Mouse (Mus musculus): ENCODE measurements around the gene Dbi.

Gene Dbi

DNA sequence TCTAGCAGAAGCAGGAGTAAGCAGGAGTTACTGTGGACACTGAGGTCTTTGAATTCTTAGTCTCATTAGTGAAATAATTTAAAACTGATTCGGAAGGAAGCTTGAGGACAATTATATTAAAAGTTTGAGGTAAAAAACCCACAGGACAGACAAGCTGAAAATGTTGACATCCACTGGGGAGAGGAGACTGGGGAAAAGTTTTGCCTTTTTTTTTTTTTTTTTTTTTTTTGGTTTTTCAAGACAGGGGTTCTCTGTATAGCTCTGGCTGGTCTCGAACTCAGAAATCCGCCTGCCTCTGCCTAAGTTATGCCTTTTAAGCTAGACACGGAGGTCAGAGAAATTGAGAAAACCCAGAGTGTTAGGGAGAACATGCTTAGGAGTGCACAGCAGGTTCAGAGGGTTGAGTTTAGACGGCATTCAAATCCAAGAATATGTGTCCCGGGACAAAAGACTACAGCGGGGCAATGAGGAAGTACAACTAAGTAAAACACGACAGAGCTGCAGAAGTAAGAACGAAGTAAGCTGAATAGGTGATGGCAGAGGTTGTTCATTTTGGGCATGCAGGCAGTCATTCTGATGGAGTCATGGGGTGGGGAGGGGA is 1.2 kb upstream of the Dbi start:
- no peak for DNase-seq (ENCODE audit: low spot score in 2 of 2)

GRCm38 (mm10) chr1:120120141-120120968 is 523 bp downstream of the Dbi start:
- no peak for DNase-seq (ENCODE audit: low spot score in 2 of 2)

- DNase-seq (ENCODE audit: low spot score in 2 of 2), result no peak
Observed at GRCm38 (mm10) chr1:120119389-120119788, 1.5 kb downstream of the Dbi start.

DNA sequence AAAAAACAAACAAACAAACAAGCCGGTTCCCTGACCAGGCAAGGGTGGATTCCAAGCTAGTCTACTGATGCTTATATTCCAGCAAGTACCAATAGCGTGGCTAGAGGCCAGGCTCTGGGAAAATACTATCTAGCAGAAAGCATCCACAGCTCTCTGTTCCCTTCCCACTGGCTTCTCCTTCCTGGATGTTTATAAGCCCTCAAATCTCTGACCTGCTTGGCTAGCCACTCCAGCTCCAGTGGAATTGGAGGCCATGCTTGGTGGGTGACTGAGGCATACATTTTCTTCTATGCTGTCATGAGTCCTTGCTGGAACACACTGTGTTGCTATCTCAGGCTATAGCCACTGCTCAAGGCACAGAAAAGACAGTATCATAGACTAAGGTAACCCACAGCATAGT is 2.0 kb downstream of the Dbi start:
- DNase-seq (ENCODE audit: low spot score in 2 of 2), result no peak

DNA sequence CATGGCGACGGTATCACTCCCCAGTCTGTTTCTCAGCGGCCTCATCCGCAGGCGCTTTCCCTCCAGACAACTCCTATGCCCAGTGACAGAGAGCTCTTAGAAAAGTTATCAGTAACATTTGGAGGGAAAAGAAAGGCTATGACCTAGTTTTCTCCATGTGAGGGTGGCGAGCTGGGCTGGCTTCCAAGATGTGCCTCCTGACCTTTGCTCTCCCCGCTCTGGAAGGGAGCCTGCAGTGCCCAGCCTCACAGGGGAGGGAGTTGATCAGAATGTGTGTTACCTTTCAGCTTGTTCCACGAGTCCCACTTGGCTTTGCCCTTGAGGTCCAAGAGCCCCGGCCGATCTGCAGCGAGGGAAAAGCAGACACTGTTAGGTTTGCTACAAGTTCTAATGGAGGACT is 4.8 kb downstream of the Dbi start:
- DNase-seq (ENCODE audit: low spot score in 2 of 2), result no peak

DNA sequence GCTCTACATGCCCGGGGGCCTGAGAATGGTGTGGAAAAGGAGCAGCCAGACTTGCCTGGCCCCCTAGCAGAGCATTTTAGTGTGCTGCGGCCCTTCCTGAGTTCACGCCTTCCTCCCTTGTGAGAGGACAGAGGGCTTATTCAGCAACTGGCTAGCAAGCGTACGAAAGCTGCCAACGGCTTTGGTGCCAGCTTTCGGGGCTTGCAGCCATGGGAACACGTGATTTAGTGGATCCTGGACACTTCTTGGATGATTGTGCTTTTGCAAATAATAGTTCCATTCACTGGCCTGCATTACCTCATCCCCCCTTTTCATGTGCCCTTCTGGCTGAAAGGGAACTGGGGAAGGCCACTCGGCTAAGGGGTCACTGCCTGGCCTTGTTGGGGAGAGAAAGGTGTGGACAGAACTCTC is 5.2 kb downstream of the Dbi start:
- no peak for DNase-seq (ENCODE audit: low spot score in 2 of 2)

- DNase-seq (ENCODE audit: low spot score in 2 of 2), result no peak
Observed at GRCm38 (mm10) chr1:120112251-120113187, 8.4 kb downstream of the Dbi start.

DNA sequence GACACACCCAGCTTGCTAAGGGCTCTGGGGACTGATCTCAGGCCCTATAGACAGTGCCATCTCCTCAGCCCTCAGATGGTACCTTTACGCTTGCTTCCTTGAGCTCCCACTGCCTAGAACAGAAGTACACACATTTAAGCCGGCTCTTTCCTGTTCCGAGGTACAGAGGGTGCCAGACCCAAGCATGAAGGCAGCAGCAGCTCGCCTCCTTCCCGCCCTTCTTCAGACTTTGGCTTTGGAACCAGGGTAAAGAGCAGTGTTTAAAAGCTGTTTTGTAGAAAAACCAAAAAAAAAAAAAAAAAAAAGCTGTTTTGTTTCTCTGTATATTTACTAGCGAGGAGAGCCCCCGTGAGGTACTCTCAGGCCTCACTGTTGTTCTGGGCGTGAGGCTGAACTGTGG is 9.1 kb downstream of the Dbi start:
- DNase-seq (ENCODE audit: low spot score in 2 of 2), result no peak

GRCm38 (mm10) chr1:120109741-120110432 is 11.0 kb downstream of the Dbi start:
- no peak for DNase-seq (ENCODE audit: low spot score in 2 of 2)

DNA sequence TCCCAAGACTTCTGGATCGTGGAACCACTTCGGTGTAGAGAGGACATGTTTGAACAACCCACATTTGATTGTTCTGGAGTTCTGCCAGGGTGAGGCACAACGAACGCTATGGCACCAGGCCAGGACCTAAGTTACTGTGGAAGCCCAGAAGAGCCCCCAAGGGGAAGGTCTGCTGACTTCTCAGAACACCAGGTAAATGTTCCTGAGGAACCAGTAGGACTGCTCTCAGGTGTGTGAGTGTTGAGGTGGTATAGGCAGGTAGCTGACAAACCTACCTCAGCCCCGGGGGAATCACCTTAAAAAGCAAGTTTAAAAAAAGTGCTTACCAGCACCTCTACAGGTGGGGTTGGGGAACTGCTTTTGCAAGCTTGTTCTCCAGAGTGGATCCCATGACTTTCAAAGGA is 15.3 kb downstream of the Dbi start:
- DNase-seq (ENCODE audit: low spot score in 2 of 2), result no peak

DNA sequence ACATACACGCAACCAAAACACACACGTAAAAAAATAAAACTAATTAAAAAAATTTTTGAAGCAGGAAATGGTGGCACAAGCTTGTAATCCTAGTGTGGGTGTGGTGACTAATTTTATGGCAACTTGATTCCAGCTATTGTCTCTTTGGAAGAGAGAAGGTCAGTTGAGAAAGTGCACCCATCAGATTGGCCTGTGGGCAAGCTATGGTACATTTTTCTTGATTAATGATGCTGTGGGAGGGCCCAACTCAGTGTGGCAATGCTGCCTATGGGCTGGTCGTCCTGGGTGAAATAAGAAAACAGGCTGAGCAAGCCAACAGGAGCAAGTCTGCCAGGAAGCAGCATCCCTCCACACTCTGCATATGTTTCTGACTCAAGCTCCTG is 19.7 kb downstream of the Dbi start:
- no peak for DNase-seq (ENCODE audit: low spot score in 2 of 2)

GRCm38 (mm10) chr1:120100456-120101226 is 20.2 kb downstream of the Dbi start:
- DNase-seq (ENCODE audit: low spot score in 2 of 2), result no peak

- DNase-seq (ENCODE audit: low spot score in 2 of 2), result no peak
Observed at GRCm38 (mm10) chr1:120099483-120099882, 21.4 kb downstream of the Dbi start.

- DNase-seq (ENCODE audit: low spot score in 2 of 2), result peak in 1 of 2 experiments; percentile 38
Observed at GRCm38 (mm10) chr1:120098327-120098726, 22.6 kb downstream of the Dbi start.

DNA sequence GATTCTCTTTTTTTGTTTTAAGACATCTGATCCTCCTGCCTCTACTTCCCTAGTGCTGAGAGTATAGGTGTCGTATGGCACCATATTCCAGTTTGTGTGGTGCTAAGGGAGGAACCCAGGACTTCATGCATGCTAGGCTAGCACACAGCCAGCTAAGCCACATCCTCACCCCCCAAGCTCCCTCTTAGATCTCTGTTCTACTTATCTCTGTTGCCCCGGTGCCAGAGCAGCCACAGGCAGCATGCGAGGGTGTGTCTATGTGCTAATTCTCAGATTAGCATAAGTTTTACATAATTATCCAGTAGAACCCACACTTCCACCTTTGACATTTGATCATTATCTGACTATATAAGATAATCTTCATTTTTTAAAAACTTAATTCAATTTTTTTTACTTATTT is 26.0 kb downstream of the Dbi start:
- DNase-seq (ENCODE audit: low spot score in 2 of 2), result no peak

DNA sequence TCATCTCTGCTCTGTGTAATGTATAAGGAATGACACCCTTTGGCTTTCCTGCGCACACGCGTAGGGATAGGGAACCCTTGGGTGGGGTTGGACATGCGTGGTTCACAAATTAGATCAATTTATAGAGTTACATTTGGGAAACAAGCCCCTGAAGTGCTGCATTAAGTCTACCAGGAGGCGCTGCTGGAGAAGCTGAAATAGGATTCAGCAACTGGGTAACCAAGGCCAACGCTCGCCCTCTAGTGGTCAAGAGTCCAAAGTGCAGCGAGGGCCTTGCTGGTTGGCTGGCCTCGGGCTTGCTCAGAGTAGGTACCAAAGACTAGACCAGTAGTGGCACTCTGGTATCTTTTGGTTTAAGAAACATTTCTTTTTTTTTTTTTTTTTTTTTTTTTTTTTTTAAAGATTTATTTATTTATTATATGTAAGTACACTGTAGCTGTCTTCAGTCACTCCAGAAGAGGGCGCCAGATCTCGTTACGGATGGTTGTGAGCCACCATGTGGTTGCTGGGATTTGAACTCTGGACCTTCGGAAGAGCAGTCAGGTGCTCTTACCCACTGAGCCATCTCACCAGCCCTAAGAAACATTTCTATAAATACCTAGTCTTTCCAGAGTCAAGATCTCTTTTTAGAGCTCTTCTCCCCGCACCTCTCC is 27.3 kb downstream of the Dbi start:
- DNase-seq (ENCODE audit: low spot score in 2 of 2), result peak; percentile 47 to 75

DNA sequence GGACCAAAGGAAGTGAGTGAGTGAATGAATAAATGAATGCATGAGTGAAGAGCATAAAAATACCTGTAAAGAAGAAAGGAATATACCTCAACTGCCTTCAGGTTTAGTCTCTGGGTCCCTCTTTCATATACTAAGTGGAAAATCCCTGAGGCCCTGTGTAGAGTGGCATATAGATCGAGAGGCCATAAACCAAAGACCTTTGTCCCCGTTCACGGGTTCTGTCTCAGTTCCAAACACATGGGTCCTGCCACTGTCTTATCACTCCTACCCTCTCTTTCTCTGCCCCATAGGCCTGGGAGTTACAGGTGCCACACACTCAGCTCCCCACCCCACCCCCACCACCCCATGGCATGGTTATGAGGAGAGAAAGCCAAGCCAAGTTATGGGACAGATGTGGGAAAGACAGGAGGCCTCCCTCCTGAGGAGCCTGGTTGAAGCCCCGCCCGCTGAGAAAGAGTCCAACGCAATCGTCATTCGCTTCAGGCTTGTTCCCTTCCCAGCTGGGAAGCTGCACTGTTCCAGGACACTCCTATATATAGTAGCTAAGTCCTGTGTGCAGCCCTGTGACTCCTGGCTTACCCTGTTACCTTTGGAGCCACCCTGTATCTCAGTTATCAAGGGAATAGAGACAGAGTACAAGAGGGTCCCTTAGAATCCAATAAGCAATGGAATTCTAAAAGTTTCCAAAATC is 29.9 kb downstream of the Dbi start:
- no peak for DNase-seq (ENCODE audit: low spot score in 2 of 2)

- DNase-seq (ENCODE audit: low spot score in 2 of 2), result no peak
Observed at GRCm38 (mm10) chr1:120089180-120089579, 31.7 kb downstream of the Dbi start.

GRCm38 (mm10) chr1:120086644-120087043 is 34.2 kb downstream of the Dbi start:
- DNase-seq (ENCODE audit: low spot score in 2 of 2), result no peak

GRCm38 (mm10) chr1:120085696-120086095 is 35.2 kb downstream of the Dbi start:
- DNase-seq (ENCODE audit: low spot score in 2 of 2), result no peak

Data from spleen, postnatal 14 days (tissue).